Mouse (Mus musculus) brain, adult 2 months (tissue): Measurements from ENCODE around the gene 1700025G04Rik.

Experiments
- DNase-seq: peaks from one replicate; pipeline ENCODE4 v3.0.0; 2011; ENCODE audit warnings: low read depth, low spot score

The 1700025G04Rik gene

GRCm38 (mm10) chr1:151900706-151901360 is 189.1 kb downstream of the 1700025G04Rik start:
- DNase-seq: no peak

- no peak for DNase-seq
Measured at GRCm38 (mm10) chr1:151899964-151900363, 190.0 kb downstream of the 1700025G04Rik start.

GRCm38 (mm10) chr1:151895406-151895805 is 194.5 kb downstream of the 1700025G04Rik start:
- DNase-seq: no peak

- DNase-seq: no peak
Measured at GRCm38 (mm10) chr1:151893976-151894375, 195.9 kb downstream of the 1700025G04Rik start.

- no peak for DNase-seq
Measured at GRCm38 (mm10) chr1:151892008-151892407, 197.9 kb downstream of the 1700025G04Rik start.

- DNase-seq: no peak
Measured at GRCm38 (mm10) chr1:151891194-151891593, 198.7 kb downstream of the 1700025G04Rik start.

- peak; percentile 85 for DNase-seq
Measured at GRCm38 (mm10) chr1:151890041-151890621, 199.8 kb downstream of the 1700025G04Rik start.

GRCm38 (mm10) chr1:151887631-151888030 is 202.3 kb downstream of the 1700025G04Rik start:
- no peak for DNase-seq

GRCm38 (mm10) chr1:151887126-151887525 is 202.8 kb downstream of the 1700025G04Rik start:
- peak; percentile 16 for DNase-seq

GRCm38 (mm10) chr1:151886171-151886570 is 203.8 kb downstream of the 1700025G04Rik start:
- no peak for DNase-seq

- no peak for DNase-seq
Measured at GRCm38 (mm10) chr1:151881253-151881652, 208.7 kb downstream of the 1700025G04Rik start.

- no peak for DNase-seq
Measured at GRCm38 (mm10) chr1:151880731-151881130, 209.2 kb downstream of the 1700025G04Rik start.

- no peak for DNase-seq
Measured at GRCm38 (mm10) chr1:151879966-151880365, 210.0 kb downstream of the 1700025G04Rik start.

- no peak for DNase-seq
Measured at GRCm38 (mm10) chr1:151879308-151879850, 210.5 kb downstream of the 1700025G04Rik start.

- DNase-seq: peak; percentile 61
Measured at GRCm38 (mm10) chr1:151878411-151878810, 211.5 kb downstream of the 1700025G04Rik start.

- no peak for DNase-seq
Measured at GRCm38 (mm10) chr1:151872971-151873370, 217.0 kb downstream of the 1700025G04Rik start.

GRCm38 (mm10) chr1:151864326-151864725 is 225.6 kb downstream of the 1700025G04Rik start:
- no peak for DNase-seq

GRCm38 (mm10) chr1:151863797-151864147 is 226.2 kb downstream of the 1700025G04Rik start:
- DNase-seq: peak; percentile 20

- DNase-seq: no peak
Measured at GRCm38 (mm10) chr1:151863135-151863796, 226.7 kb downstream of the 1700025G04Rik start.

GRCm38 (mm10) chr1:151862109-151862508 is 227.8 kb downstream of the 1700025G04Rik start:
- DNase-seq: no peak

GRCm38 (mm10) chr1:151861334-151861995 is 228.5 kb downstream of the 1700025G04Rik start:
- no peak for DNase-seq

GRCm38 (mm10) chr1:151858474-151858873 is 231.5 kb downstream of the 1700025G04Rik start:
- no peak for DNase-seq
